Mouse (Mus musculus) spleen, adult 2 months (tissue): ENCODE measurements around the gene Gas2l1.

ENCODE experiments used
- CTCF ChIP-seq: fragments of 200-500 bp; IDR thresholded peaks from 2 replicates; pipeline ENCODE4 v1.5.1; 2011; ENCODE audit warnings: mild to moderate bottlenecking, inconsistent platforms; ENCODE audit not compliant: insufficient read depth, insufficient read length, insufficient replicate concordance; ENCODE audit errors: extremely low read depth
- POLR2A ChIP-seq: fragments of 200-500 bp; IDR thresholded peaks from 2 replicates; pipeline ENCODE4 v1.6.1; 2011; ENCODE audit warnings: low read depth, low read length, inconsistent platforms

DNA sequence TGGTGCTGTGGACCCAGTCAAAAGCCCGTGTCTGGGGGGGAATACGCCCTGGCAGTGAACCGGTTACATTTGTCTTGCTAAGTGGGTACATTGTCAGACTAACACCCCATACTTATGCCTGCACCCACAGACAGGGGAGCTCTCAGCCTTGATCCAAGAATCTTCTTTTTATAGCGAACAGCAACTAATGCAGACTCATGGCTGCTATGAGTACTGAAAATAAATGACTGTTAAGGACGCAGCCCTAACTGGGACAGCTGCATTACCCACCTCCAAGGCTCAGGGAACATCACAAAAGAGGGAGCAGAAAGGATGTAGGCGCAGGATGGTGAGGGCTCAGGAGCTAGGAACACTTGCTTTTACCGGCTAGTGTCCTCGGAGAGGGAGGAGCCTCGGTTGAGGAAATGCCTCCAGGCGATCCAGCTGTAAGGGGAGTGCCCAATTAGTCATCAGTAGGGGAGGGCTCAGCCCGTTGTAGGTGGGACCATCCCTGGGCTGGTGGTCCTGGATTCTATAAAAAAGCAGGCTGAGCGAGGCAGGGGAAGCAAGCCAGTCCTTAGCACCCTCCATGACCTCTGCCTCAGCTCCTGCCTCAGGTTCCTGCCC, 18.7 kb downstream of the Gas2l1 start:
- TF ChIP-seq CTCF, result no peak
- no peak for TF ChIP-seq POLR2A
